Mouse (Mus musculus) heart, embryonic 12.5 days (tissue): Measurements from ENCODE around the gene Lrch4. TPM values are rescaled to one million over a fixed set of nuclear protein-coding genes. Genes with fewer than 3 reads are reported as not detected.

ENCODE experiments used
- ATAC-seq: fragments of 200-750 bp; cut with Nextera tagmentation; 2 replicates; pipeline ENCODE4 v1.8.0; 2017; ENCODE audit warnings: moderate TSS enrichment, moderate library complexity; ENCODE audit not compliant: insufficient number of reproducible peaks, low FRiP score
- H3K27ac ChIP-seq: fragments of 300-500 bp; sonication (generic); 2 replicates; pipeline ENCODE4 v1.5.1; 2016; ENCODE audit warnings: mild to moderate bottlenecking, moderate library complexity; ENCODE audit not compliant: poor library complexity, severe bottlenecking
- H3K27me3 ChIP-seq: fragments of 300-500 bp; sonication (generic); replicated peaks from 2 replicates; pipeline ENCODE4 v1.6.1; 2016; ENCODE audit warnings: mild to moderate bottlenecking, moderate library complexity
- H3K36me3 ChIP-seq: fragments of 300-500 bp; sonication (generic); 2 replicates; pipeline ENCODE4 v1.6.1; 2016; ENCODE audit warnings: mild to moderate bottlenecking, moderate library complexity
- H3K4me1 ChIP-seq: fragments of 300-500 bp; sonication (generic); replicated peaks from 2 replicates; pipeline ENCODE4 v1.6.1; 2016; ENCODE audit warnings: mild to moderate bottlenecking
- H3K4me2 ChIP-seq: fragments of 300-500 bp; sonication (generic); 2 replicates; pipeline ENCODE4 v1.6.1; 2016; ENCODE audit warnings: mild to moderate bottlenecking, moderate library complexity
- H3K4me3 ChIP-seq: fragments of 300-500 bp; sonication (generic); 2 replicates; pipeline ENCODE4 v1.5.1; 2016; ENCODE audit warnings: mild to moderate bottlenecking
- H3K9ac ChIP-seq: fragments of 300-500 bp; sonication (generic); 2 replicates; pipeline ENCODE4 v1.6.1; 2016; ENCODE audit warnings: mild to moderate bottlenecking, moderate library complexity
- H3K9me3 ChIP-seq: fragments of 300-500 bp; sonication (generic); replicated peaks from 2 replicates; pipeline ENCODE4 v1.6.1; 2016; ENCODE audit warnings: mild to moderate bottlenecking, moderate library complexity
- WGBS: fragments of 180-500 bp; shearing (Covaris S2); methylation state at CpG from one replicate; pipeline ENCODE4 v1.1.7; 2016; 5-methylcytosine and 5-hydroxymethylcytosine counted together
- polyA plus RNA-seq: library from polyadenylated mRNA; unstranded; fragments of >200 nt; fragmentation: Nextera tagmentation; extraction: Ambion mirVana; gene quantifications from 2 replicates; pipeline ENCODE4 v1.2.1, GENCODE M21; 2016

Lrch4 gene
- polyA plus RNA-seq, 1 experiment from 2014 or later, result 24.3 TPM

GRCm38 (mm10) chr5:137674786-137675185 is 45.9 kb downstream of the Lrch4 start:
- Histone ChIP-seq H3K4me3 (no peak overlapping the region), H3K9me3 (no peaks in the 10 kb centered on the region), H3K9ac (no peak overlapping the region), H3K27me3 (no peaks in the 10 kb centered on the region), H3K4me1 (peaks cover 26% of the 10 kb centered on the region), H3K36me3 (peaks cover 4% of the 10 kb centered on the region; the same call in 1 of the 2 replicates), H3K4me2 (no peak overlapping the region), H3K27ac (no peak overlapping the region)
- 93% methylated on average over 8 of the region's 8 CpGs for WGBS
- no peak for ATAC-seq

- 95% methylated on average over 8 of the region's 8 CpGs for WGBS
Measured at GRCm38 (mm10) chr5:137677859-137678258, 48.9 kb downstream of the Lrch4 start.

GRCm38 (mm10) chr5:137678736-137679135 is 49.8 kb downstream of the Lrch4 start:
- H3K27me3 ChIP-seq, result no peaks in the 10 kb centered on the region
- peaks cover 7% of the 10 kb centered on the region; the same call in 1 of the 2 replicates for H3K36me3 ChIP-seq
- H3K9ac ChIP-seq, result no peak overlapping the region
- WGBS, result 85% methylated on average over 3 of the region's 3 CpGs
- ATAC-seq, result no peak
- H3K27ac ChIP-seq, result no peak overlapping the region
- H3K4me1 ChIP-seq, result peaks cover 20% of the 10 kb centered on the region
- no peak overlapping the region for H3K4me3 ChIP-seq
- H3K9me3 ChIP-seq, result no peaks in the 10 kb centered on the region
- no peak overlapping the region for H3K4me2 ChIP-seq

More at GRCm38 (mm10) chr5:137677859-137678258, 48.9 kb downstream of the Lrch4 start:
- no peak for ATAC-seq
- no peaks in the 10 kb centered on the region for H3K9me3 ChIP-seq
- peaks cover 17% of the 10 kb centered on the region for H3K4me1 ChIP-seq
- no peak overlapping the region for H3K4me3 ChIP-seq
- no peak overlapping the region for H3K4me2 ChIP-seq
- no peaks in the 10 kb centered on the region for H3K27me3 ChIP-seq
- no peak overlapping the region for H3K27ac ChIP-seq
- no peak overlapping the region for H3K9ac ChIP-seq
- peaks cover 7% of the 10 kb centered on the region; the same call in 1 of the 2 replicates for H3K36me3 ChIP-seq

- H3K4me2 ChIP-seq, result no peak overlapping the region
- WGBS, result 85% methylated on average over 4 of the region's 4 CpGs
- no peak for ATAC-seq
- H3K9ac ChIP-seq, result no peak overlapping the region
- H3K27me3 ChIP-seq, result no peaks in the 10 kb centered on the region
- peaks cover 7% of the 10 kb centered on the region; the same call in 1 of the 2 replicates for H3K36me3 ChIP-seq
- peaks cover 21% of the 10 kb centered on the region for H3K4me1 ChIP-seq
- no peaks in the 10 kb centered on the region for H3K9me3 ChIP-seq
- H3K27ac ChIP-seq, result no peak overlapping the region
- no peak overlapping the region for H3K4me3 ChIP-seq
Measured at GRCm38 (mm10) chr5:137679726-137680125, 50.8 kb downstream of the Lrch4 start.

- no peak overlapping the region for H3K27ac ChIP-seq
- no peak overlapping the region for H3K4me3 ChIP-seq
- no peaks in the 10 kb centered on the region for H3K27me3 ChIP-seq
- 0 out of 2 replicates have a peak, but pooled peaks cover 3% of the 10 kb centered on the region for H3K36me3 ChIP-seq
- no peak overlapping the region for H3K9ac ChIP-seq
- peak overlapping the region; percentile 14; the same call in 1 of the 2 replicates for H3K4me2 ChIP-seq
- peaks cover 27% of the 10 kb centered on the region for H3K4me1 ChIP-seq
- no peaks in the 10 kb centered on the region for H3K9me3 ChIP-seq
- ATAC-seq, result no peak
- 93% methylated on average over 6 of the region's 6 CpGs for WGBS
Measured at GRCm38 (mm10) chr5:137682526-137682925, 53.6 kb downstream of the Lrch4 start.

GRCm38 (mm10) chr5:137683388-137684293 is 54.7 kb downstream of the Lrch4 start:
- peaks cover 27% of the 10 kb centered on the region for H3K4me1 ChIP-seq
- 0 out of 2 replicates have a peak, but pooled peaks cover 3% of the 10 kb centered on the region for H3K36me3 ChIP-seq
- peak; percentile 3; the same call in 1 of the 2 replicates for ATAC-seq
- H3K9me3 ChIP-seq, result no peaks in the 10 kb centered on the region
- H3K4me2 ChIP-seq, result peak overlapping the region; percentile 98
- peak overlapping the region; percentile 90 for H3K4me3 ChIP-seq
- no peaks in the 10 kb centered on the region for H3K27me3 ChIP-seq
- WGBS, result 11% methylated on average over 28 of the region's 28 CpGs
- peak overlapping the region; percentile 86 for H3K9ac ChIP-seq
- H3K27ac ChIP-seq, result peak overlapping the region; percentile 71

GRCm38 (mm10) chr5:137684294-137685123 is 55.6 kb downstream of the Lrch4 start, which contains the start of gene Agfg2:
Gene Agfg2 (minus strand): TSS chr5:137684726.
- H3K27me3 ChIP-seq, result no peaks in the 10 kb centered on the region
- H3K9ac ChIP-seq, result peak within 1 kb of the TSS; percentile 86
- peak within 1 kb of the TSS; percentile 90 for H3K4me3 ChIP-seq
- peak; percentile 96 for ATAC-seq
- 0 out of 2 replicates have a peak, but pooled peaks cover 3% of the 10 kb centered on the region for H3K36me3 ChIP-seq
- H3K4me1 ChIP-seq, result peaks cover 27% of the 10 kb centered on the region
- H3K27ac ChIP-seq, result peak within 1 kb of the TSS; percentile 71
- WGBS, result under 1% methylated on average over 62 of the region's 62 CpGs
- no peaks in the 10 kb centered on the region for H3K9me3 ChIP-seq
- H3K4me2 ChIP-seq, result peak within 1 kb of the TSS; percentile 98

- H3K4me3 ChIP-seq, result no peak overlapping the region
- H3K9ac ChIP-seq, result no peak overlapping the region
- H3K27me3 ChIP-seq, result no peaks in the 10 kb centered on the region
- 91% methylated on average over 3 of the region's 3 CpGs for WGBS
- no peak for ATAC-seq
- peaks cover 31% of the 10 kb centered on the region for H3K4me1 ChIP-seq
- peak overlapping the region; percentile 98; the same call in 1 of the 2 replicates for H3K4me2 ChIP-seq
- no peaks in the 10 kb centered on the region for H3K9me3 ChIP-seq
- 0 out of 2 replicates have a peak overlapping the region, but pooled peaks have one; percentile 5 for H3K27ac ChIP-seq
- H3K36me3 ChIP-seq, result 0 out of 2 replicates have a peak, but pooled peaks cover 3% of the 10 kb centered on the region
Measured at GRCm38 (mm10) chr5:137685653-137686052, 56.7 kb downstream of the Lrch4 start.

GRCm38 (mm10) chr5:137686127-137686790 is 57.3 kb downstream of the Lrch4 start:
- Histone ChIP-seq H3K9me3 (no peaks in the 10 kb centered on the region), H3K36me3 (0 out of 2 replicates have a peak, but pooled peaks cover under 1% of the 10 kb centered on the region), H3K4me2 (0 out of 2 replicates have a peak overlapping the region, but pooled peaks have one; percentile 98), H3K4me3 (no peak overlapping the region), H3K4me1 (peaks cover 26% of the 10 kb centered on the region), H3K27ac (peak overlapping the region; percentile 54), H3K27me3 (no peaks in the 10 kb centered on the region), H3K9ac (no peak overlapping the region)
- WGBS, result 64% methylated on average over 6 of the region's 6 CpGs
- ATAC-seq, result peak; percentile 78

GRCm38 (mm10) chr5:137689974-137690373 is 61.1 kb downstream of the Lrch4 start:
- H3K9me3 ChIP-seq, result no peaks in the 10 kb centered on the region
- H3K36me3 ChIP-seq, result no peaks in the 10 kb centered on the region
- H3K9ac ChIP-seq, result no peak overlapping the region
- WGBS, result 83% methylated on average over 3 of the region's 3 CpGs
- ATAC-seq, result no peak
- peaks cover 11% of the 10 kb centered on the region for H3K4me1 ChIP-seq
- H3K4me3 ChIP-seq, result no peak overlapping the region
- H3K27ac ChIP-seq, result peak overlapping the region; percentile 51
- no peaks in the 10 kb centered on the region for H3K27me3 ChIP-seq
- H3K4me2 ChIP-seq, result no peak overlapping the region
